ENCODE assay signal across 8 mouse cellular contexts in genomic region chr1:178336289-178336775, GRCm38 (mm10). TPM values are rescaled to one million over a fixed set of nuclear protein-coding genes. Genes with fewer than 3 reads are reported as not detected.
DNase-seq lines count a peak whose midpoint lies in the region; ATAC-seq and TF ChIP-seq lines count a peak whose summit lies in the region.

No protein-coding gene starts in this region.

- WGBS in forebrain, embryonic 10.5 days = under 1% methylated on average over 51 of the region's 53 CpGs
- WGBS in heart, embryonic 15.5 days = under 1% methylated on average over 39 of the region's 53 CpGs
- WGBS in liver, embryonic 14.5 days (ENCODE audit: insufficient replicate concordance) = under 1% methylated on average over 47 of the region's 53 CpGs
- under 1% methylated on average over 47 of the region's 53 CpGs for WGBS in stomach, embryonic 15.5 days

- peak overlapping the region; percentile 93 for H3K4me3 ChIP-seq in brown adipose tissue, adult 24 weeks (ENCODE audit: insufficient read depth, low read depth, low read length)
- H3K4me3 ChIP-seq in forebrain, embryonic 10.5 days = peak overlapping the region; percentile 100
- H3K4me3 ChIP-seq in heart, embryonic 15.5 days = peak overlapping the region; percentile 100
- peak overlapping the region; percentile 86 to 94 for H3K4me3 ChIP-seq in liver, embryonic 14.5 days (ENCODE audit: insufficient read depth in 1 of 2, low read depth in 2 of 2, low read length in 2 of 2)
- peak overlapping the region; percentile 88 for H3K4me3 ChIP-seq in stomach, embryonic 15.5 days (replicated peaks)

- H3K27me3 ChIP-seq in forebrain, embryonic 10.5 days (ENCODE audit: poor library complexity, severe bottlenecking) = no peaks in the 10 kb centered on the region
- H3K27me3 ChIP-seq in heart, embryonic 15.5 days = no peaks in the 10 kb centered on the region
- no peaks in the 10 kb centered on the region for H3K27me3 ChIP-seq in liver, embryonic 14.5 days (ENCODE audit: control insufficient read depth, insufficient read depth, low read length)
- H3K27me3 ChIP-seq in stomach, embryonic 15.5 days (replicated peaks) = no peaks in the 10 kb centered on the region

- H3K4me1 ChIP-seq in brown adipose tissue, adult 24 weeks (ENCODE audit: control insufficient read depth, insufficient read depth, insufficient read length, low read length) = no peaks in the 10 kb centered on the region
- H3K4me1 ChIP-seq in forebrain, embryonic 10.5 days = peaks cover 38% of the 10 kb centered on the region
- H3K4me1 ChIP-seq in heart, embryonic 15.5 days (replicated peaks) = peaks cover 26% of the 10 kb centered on the region
- H3K4me1 ChIP-seq in liver, embryonic 14.5 days (replicated peaks; ENCODE audit: control insufficient read depth in 2 of 2, insufficient read depth in 2 of 2, low read length in 1 of 2) = peaks cover 8 to 17% of the 10 kb centered on the region in 2 experiments
- H3K4me1 ChIP-seq in stomach, embryonic 15.5 days = 0 out of 2 replicates have a peak, but pooled peaks cover 8% of the 10 kb centered on the region

- H3K9me3 ChIP-seq in forebrain, embryonic 10.5 days = no peaks in the 10 kb centered on the region
- no peaks in the 10 kb centered on the region for H3K9me3 ChIP-seq in heart, embryonic 15.5 days (replicated peaks)
- no peaks in the 10 kb centered on the region for H3K9me3 ChIP-seq in liver, embryonic 14.5 days (ENCODE audit: control insufficient read depth, low read length)
- no peaks in the 10 kb centered on the region for H3K9me3 ChIP-seq in stomach, embryonic 15.5 days

- peak overlapping the region; percentile 83 for H3K27ac ChIP-seq in brown adipose tissue, adult 24 weeks (replicated peaks; ENCODE audit: low read depth, low read length)
- peak overlapping the region; percentile 100 for H3K27ac ChIP-seq in forebrain, embryonic 10.5 days
- H3K27ac ChIP-seq in heart, embryonic 15.5 days = peak overlapping the region; percentile 100
- peak overlapping the region; percentile 97 for H3K27ac ChIP-seq in liver, embryonic 14.5 days
- H3K27ac ChIP-seq in stomach, embryonic 15.5 days = peak overlapping the region; percentile 100

- H3K4me2 ChIP-seq in heart, embryonic 15.5 days = peak overlapping the region; percentile 83
- peak overlapping the region; percentile 98 for H3K4me2 ChIP-seq in liver, embryonic 14.5 days (ENCODE audit: low read depth)
- H3K4me2 ChIP-seq in stomach, embryonic 15.5 days = peak overlapping the region; percentile 65

- DNase-seq in CD4-positive, CD25-positive, alpha-beta regulatory T cell, adult 2 months (ENCODE audit: low read depth, low spot score) = peak; percentile 97
- peak; percentile 94 for DNase-seq in forebrain, embryonic 10.5 days (ENCODE audit: extremely low spot score, low spot score)
- peak; percentile 97 to 98 for DNase-seq in kidney, postnatal 25 days
- peak; percentile 80 to 83 (median 83) for DNase-seq in liver, embryonic 14.5 days (ENCODE audit: low read depth in 3 of 3, low spot score in 3 of 3)
- peak; percentile 95 for DNase-seq in neural tube, embryonic 10.5 days (ENCODE audit: extremely low spot score, low spot score)

- TF ChIP-seq EP300 in liver, embryonic 14.5 days (IDR thresholded peaks at IDR 0.05; ENCODE audit: low read depth) = no peak

- TF ChIP-seq CTCF in liver, embryonic 14.5 days (IDR thresholded peaks at IDR 0.05; ENCODE audit: low read depth) = no peak

- peak overlapping the region; percentile 100 for H3K9ac ChIP-seq in heart, embryonic 15.5 days
- peak overlapping the region; percentile 99 for H3K9ac ChIP-seq in liver, embryonic 14.5 days (replicated peaks)
- H3K9ac ChIP-seq in stomach, embryonic 15.5 days = peak overlapping the region; percentile 98

- peak; percentile 89 for ATAC-seq in heart, embryonic 15.5 days (replicated peaks; ENCODE audit: insufficient number of reproducible peaks, insufficient read depth, low FRiP score, low read depth)
- ATAC-seq in liver, embryonic 14.5 days (ENCODE audit: insufficient read depth) = peak; percentile 80
- peak; percentile 90 for ATAC-seq in stomach, embryonic 15.5 days (ENCODE audit: insufficient read depth, low FRiP score, low read depth)

- H3K36me3 ChIP-seq in forebrain, embryonic 10.5 days (replicated peaks) = peaks cover 50% of the 10 kb centered on the region
- H3K36me3 ChIP-seq in heart, embryonic 15.5 days = peaks cover 34% of the 10 kb centered on the region
- peaks cover 45% of the 10 kb centered on the region for H3K36me3 ChIP-seq in liver, embryonic 14.5 days (replicated peaks; ENCODE audit: control insufficient read depth, insufficient read depth, low read depth)
- peaks cover 26% of the 10 kb centered on the region for H3K36me3 ChIP-seq in stomach, embryonic 15.5 days

RNA-seq across cellular contexts. Expression of gene Hnrnpu, which starts 1.3 kb away (rescaled TPM):
- polyA plus RNA-seq in brown adipose tissue, adult 24 weeks (2012; ENCODE audit: insufficient read depth, insufficient read length, missing spikeins) = 168 and 235 TPM in 2 replicates
- 437 and 457 TPM in 2 replicates for polyA plus RNA-seq in forebrain, embryonic 10.5 days (2016; fragmentation: Nextera tagmentation; extraction: Ambion mirVana)
- polyA plus RNA-seq in heart, embryonic 15.5 days (2015; fragmentation: Nextera tagmentation; extraction: Ambion mirVana) = 227 and 271 TPM in 2 replicates
- polyA plus RNA-seq in liver, embryonic 14.5 days (2012; rRNA removed) = 86.5 and 191 TPM in 2 replicates
- 165 and 201 TPM in 2 replicates for polyA plus RNA-seq in liver, embryonic 14.5 days (2014; fragmentation: Nextera tagmentation; extraction: Ambion mirVana)
- polyA plus RNA-seq in stomach, embryonic 15.5 days (2015; fragmentation: Nextera tagmentation; extraction: Ambion mirVana) = 375 and 402 TPM in 2 replicates

RNA-seq across cellular contexts. Expression of gene Cox20, which starts 17.4 kb away (rescaled TPM):
- polyA plus RNA-seq in brown adipose tissue, adult 24 weeks (2012; ENCODE audit: insufficient read depth, insufficient read length, missing spikeins) = 314 and 362 TPM in 2 replicates
- 77.3 and 84.2 TPM in 2 replicates for polyA plus RNA-seq in forebrain, embryonic 10.5 days (2016; fragmentation: Nextera tagmentation; extraction: Ambion mirVana)
- polyA plus RNA-seq in heart, embryonic 15.5 days (2015; fragmentation: Nextera tagmentation; extraction: Ambion mirVana) = 202 and 343 TPM in 2 replicates
- 42.4 and 42.9 TPM in 2 replicates for polyA plus RNA-seq in liver, embryonic 14.5 days (2012; rRNA removed)
- polyA plus RNA-seq in liver, embryonic 14.5 days (2014; fragmentation: Nextera tagmentation; extraction: Ambion mirVana) = 97.3 and 107 TPM in 2 replicates
- polyA plus RNA-seq in stomach, embryonic 15.5 days (2015; fragmentation: Nextera tagmentation; extraction: Ambion mirVana) = 134 and 137 TPM in 2 replicates

Comparison
In these comparisons a context has a peak if more than half of its experiments do, and no peak if none do; other contexts are left out.
1. Peak in every context shown above with its lines: DNase-seq, ATAC-seq, H3K4me3 ChIP-seq and H3K27ac ChIP-seq.